Comparison of ENCODE assay signal across 8 mouse cellular contexts in the genomic region with DNA sequence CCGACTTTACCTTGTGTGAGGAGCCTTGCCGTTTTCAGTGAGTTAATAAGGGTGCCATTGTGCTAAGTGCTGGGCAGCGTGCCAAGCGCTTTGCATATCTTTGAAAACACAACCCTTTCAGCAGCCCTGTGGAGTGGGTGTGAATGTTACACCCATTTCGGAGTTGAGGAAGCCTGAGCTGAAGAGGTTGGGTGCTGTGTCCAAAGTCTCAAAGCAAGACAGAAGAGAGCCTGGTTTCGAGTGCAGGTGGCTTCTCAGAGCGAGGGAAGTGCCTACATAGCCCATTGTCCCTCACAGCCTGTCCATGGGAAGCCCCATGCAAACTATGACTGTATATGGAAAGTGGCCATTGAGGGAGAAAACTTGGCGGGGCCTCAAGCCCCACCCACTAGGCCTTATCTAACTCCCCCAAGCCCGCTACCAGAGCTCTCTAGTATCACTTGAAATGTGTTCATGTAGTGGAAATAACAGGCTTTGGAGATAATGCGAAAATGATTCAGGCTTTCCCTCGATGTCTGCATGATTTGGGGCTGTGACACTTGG.
DNase-seq lines count a peak whose midpoint lies in the region; ATAC-seq lines count a peak whose summit lies in the region.

No protein-coding gene starts in this region.

- no peaks in the 10 kb centered on the region for H3K9me3 ChIP-seq in forebrain, embryonic 13.5 days (replicated peaks)
- no peaks in the 10 kb centered on the region for H3K9me3 ChIP-seq in hindbrain, embryonic 11.5 days (ENCODE audit: control insufficient read depth, low read length)
- H3K9me3 ChIP-seq in liver, embryonic 11.5 days (ENCODE audit: control insufficient read depth, low read length) = no peaks in the 10 kb centered on the region

- peak; percentile 67 for DNase-seq in layer of hippocampus, adult 11-12 months (ENCODE audit: low spot score)
- DNase-seq in layer of hippocampus, adult 9-10 months (ENCODE audit: low spot score) = no peak
- peak; percentile 42 for DNase-seq in hindbrain, embryonic 11.5 days (ENCODE audit: low spot score)
- peak; percentile 68 for DNase-seq in liver, embryonic 11.5 days (ENCODE audit: low spot score)
- DNase-seq in naive thymus-derived CD4-positive, alpha-beta T cell, adult 2 months (ENCODE audit: low read depth) = peak; percentile 6
- DNase-seq in thymus, postnatal 14 days = no peak
- no peak for DNase-seq in gastrocnemius, postnatal 10 days

- no peak overlapping the region for H3K4me3 ChIP-seq in forebrain, embryonic 13.5 days
- no peak overlapping the region for H3K4me3 ChIP-seq in hindbrain, embryonic 11.5 days (ENCODE audit: low read depth, low read length)
- H3K4me3 ChIP-seq in liver, embryonic 11.5 days (ENCODE audit: low read depth, low read length) = 0 out of 2 replicates have a peak overlapping the region, but pooled peaks have one; percentile 4

- H3K4me2 ChIP-seq in forebrain, embryonic 13.5 days = peak overlapping the region; percentile 38
- H3K4me2 ChIP-seq in hindbrain, embryonic 11.5 days (replicated peaks; ENCODE audit: low read depth, low read length) = no peak overlapping the region
- peak overlapping the region; percentile 59 for H3K4me2 ChIP-seq in liver, embryonic 11.5 days

- H3K9ac ChIP-seq in forebrain, embryonic 13.5 days = no peak overlapping the region
- no peak overlapping the region for H3K9ac ChIP-seq in hindbrain, embryonic 11.5 days (ENCODE audit: low read depth, low read length)
- peak overlapping the region; percentile 42 for H3K9ac ChIP-seq in liver, embryonic 11.5 days (ENCODE audit: low read depth, low read length)

- H3K36me3 ChIP-seq in forebrain, embryonic 13.5 days (ENCODE audit: poor library complexity, severe bottlenecking) = no peaks in the 10 kb centered on the region
- H3K36me3 ChIP-seq in hindbrain, embryonic 11.5 days (ENCODE audit: control insufficient read depth, insufficient read depth, low read length) = no peaks in the 10 kb centered on the region
- H3K36me3 ChIP-seq in liver, embryonic 11.5 days (ENCODE audit: control insufficient read depth, insufficient read depth, low read length) = no peaks in the 10 kb centered on the region

- peak overlapping the region; percentile 86 for H3K27ac ChIP-seq in forebrain, embryonic 13.5 days
- H3K27ac ChIP-seq in hindbrain, embryonic 11.5 days (ENCODE audit: low read depth, low read length) = 0 out of 2 replicates have a peak overlapping the region, but pooled peaks have one; percentile 20
- peak overlapping the region; percentile 95 for H3K27ac ChIP-seq in liver, embryonic 11.5 days (ENCODE audit: low read depth, low read length)

- no peaks in the 10 kb centered on the region for H3K27me3 ChIP-seq in forebrain, embryonic 13.5 days
- no peaks in the 10 kb centered on the region for H3K27me3 ChIP-seq in hindbrain, embryonic 11.5 days (ENCODE audit: control insufficient read depth, insufficient read depth, low read length)
- no peaks in the 10 kb centered on the region for H3K27me3 ChIP-seq in liver, embryonic 11.5 days (replicated peaks; ENCODE audit: control insufficient read depth, insufficient read depth, low read length)

- peak; percentile 69 for ATAC-seq in forebrain, embryonic 13.5 days
- ATAC-seq in hindbrain, embryonic 11.5 days (ENCODE audit: low FRiP score) = peak; percentile 60
- ATAC-seq in liver, embryonic 11.5 days (replicated peaks; ENCODE audit: low FRiP score) = peak; percentile 94

- peaks cover 83% of the 10 kb centered on the region for H3K4me1 ChIP-seq in forebrain, embryonic 13.5 days
- H3K4me1 ChIP-seq in hindbrain, embryonic 11.5 days (replicated peaks; ENCODE audit: control insufficient read depth, insufficient read depth, low read length) = 0 out of 2 replicates have a peak, but pooled peaks cover 2% of the 10 kb centered on the region
- peaks cover 34% of the 10 kb centered on the region for H3K4me1 ChIP-seq in liver, embryonic 11.5 days (replicated peaks; ENCODE audit: control insufficient read depth, insufficient read depth, low read length)

- WGBS in forebrain, embryonic 13.5 days = 18% methylated on average over 11 of the region's 11 CpGs
- WGBS in hindbrain, embryonic 11.5 days = 76% methylated on average over 11 of the region's 11 CpGs
- 37% methylated on average over 11 of the region's 11 CpGs for WGBS in liver, embryonic 11.5 days

Comparison
In these comparisons a context has a peak if more than half of its experiments do, and no peak if none do; other contexts are left out.
1. DNase-seq: peak in layer of hippocampus, adult 11-12 months (single experiment), hindbrain, embryonic 11.5 days (single experiment), liver, embryonic 11.5 days (single experiment) and naive thymus-derived CD4-positive, alpha-beta T cell, adult 2 months (single experiment); none in layer of hippocampus, adult 9-10 months (single experiment), thymus, postnatal 14 days (single experiment) and gastrocnemius, postnatal 10 days (single experiment).
2. H3K27ac ChIP-seq: peak in every context shown above with its lines; median percentile 95 in liver, embryonic 11.5 days; 86 in forebrain, embryonic 13.5 days; 20 in hindbrain, embryonic 11.5 days.
3. Peak in every context shown above with its lines, with median percentiles within 50 percentile points of each other: ATAC-seq.